Mouse (Mus musculus) Patski (cell line): ENCODE data around the gene Apoa4. TPM values are rescaled to one million over a fixed set of nuclear protein-coding genes. Genes with fewer than 3 reads are reported as not detected.

Experiments
- ATAC-seq: fragments of 100-300 bp; one replicate; pipeline ENCODE4 v1.8.0; 2021
- CTCF ChIA-PET: fragments of 350-600 bp; sonication (Branson Sonifier 250); formaldehyde crosslinking; loops from one replicate; lab custom pipeline; 2022; ENCODE audit warnings: inconsistent platforms; lab: Charles Lee
- POLR2A ChIA-PET: fragments of 350-600 bp; sonication (Branson Sonifier 250); formaldehyde crosslinking; loops from one replicate; lab custom pipeline; 2022; ENCODE audit warnings: antibody characterized with exemption, inconsistent platforms; lab: Charles Lee
- DNase-seq: peaks from one replicate; pipeline ENCODE4 v3.0.0-alpha.2; 2011; ENCODE audit warnings: low read depth, low spot score
- H3K27me3 ChIP-seq: fragments of 371-371 bp; one replicate; pipeline ENCODE4 v1.5.1; 2021
- CTCF ChIP-seq: fragments of 100-300 bp; IDR thresholded peaks from one replicate; pipeline ENCODE4 v1.5.1; 2021
- in situ Hi-C: fragments of 300-500 bp; cut with MboI; formaldehyde crosslinking; loops from 3 replicates; pipeline ENCODE4 v1.11.1; 2018; ENCODE audit warnings: low pct_unique_long_range_greater_than_20kb, mixed read lengths
- polyA plus RNA-seq: library from polyadenylated mRNA; unstranded; gene quantifications from one replicate; pipeline ENCODE4 v1.2.3, GENCODE M21; 2021

Apoa4 gene
- polyA plus RNA-seq, result not detected

DNA sequence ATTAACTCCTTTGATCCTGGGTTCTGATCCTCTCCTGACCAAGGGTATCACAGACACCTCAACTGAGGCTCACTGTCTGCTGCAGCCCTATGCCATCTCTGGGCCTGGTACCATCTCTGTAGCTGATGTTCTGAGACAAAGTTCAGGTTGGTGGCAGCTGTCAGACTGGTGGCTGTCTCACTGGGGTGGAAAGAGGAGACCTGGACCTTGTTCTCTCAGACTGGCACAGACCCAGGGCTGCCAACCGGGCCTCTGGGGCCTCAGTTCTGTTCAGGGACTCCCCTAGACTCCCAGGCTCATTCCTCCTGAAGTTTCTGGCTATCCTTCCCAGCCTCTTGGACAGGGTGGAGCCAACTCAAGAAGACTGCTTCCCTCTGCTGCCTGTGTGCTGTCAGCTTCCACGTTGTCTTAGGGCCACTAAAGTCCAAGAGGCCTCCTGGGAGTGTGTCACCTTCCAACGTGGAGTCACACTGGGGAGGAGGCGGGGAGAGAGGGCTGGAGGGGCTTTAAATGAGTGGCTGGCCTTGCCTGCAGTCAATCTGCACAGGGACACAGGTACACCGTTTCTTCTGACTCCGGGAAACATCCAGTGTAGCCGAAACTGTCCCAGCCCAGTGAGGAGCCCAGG is at the start of gene Apoa4:
Gene Apoa4 (plus strand): TSS at position 171 of the 628 bp plus-strand sequence.
- peaks cover 43% of the 10 kb centered on the region for H3K27me3 ChIP-seq
- in situ Hi-C loops, result no loop called here
- ATAC-seq (no peak), DNase-seq (no peak)
- ChIA-PET POLR2A (no interaction called here), CTCF (interaction anchor here (2.3 kb wide), 1 partner anchor 11 kb away, joined by 8 read pairs; no protein-coding TSS in a partner anchor)
- TF ChIP-seq CTCF, result no peak

GRCm38 (mm10) chr9:46191234-46191633 is 49.3 kb upstream of the Apoa4 start:
- ChIA-PET CTCF (interaction anchor here (0.7 to 1.6 kb wide), 8 partner anchors 9 to 196 kb away, joined by 3 to 6 read pairs (median 3); no protein-coding TSS in a partner anchor), POLR2A (interaction anchor here (0.7 to 0.8 kb wide), 2 partner anchors 171 to 1600 kb away, joined by 4 to 5 read pairs; no protein-coding TSS in a partner anchor)
- in situ Hi-C loops, result loop anchor here (5.0 kb wide), 1 partner anchor 184 kb away; no protein-coding TSS in a partner anchor
- no peak for DNase-seq
- H3K27me3 ChIP-seq, result no peaks in the 10 kb centered on the region
- no peak for TF ChIP-seq CTCF
- ATAC-seq, result no peak

- in situ Hi-C loops, result loop anchor here (5.0 kb wide), 1 partner anchor 184 kb away; no protein-coding TSS in a partner anchor
- ATAC-seq, result no peak
- no peak for DNase-seq
- no peak for TF ChIP-seq CTCF
- CTCF ChIA-PET, result interaction anchor here (0.7 to 1.6 kb wide), 7 partner anchors 12 to 196 kb away, joined by 3 to 6 read pairs (median 3); no protein-coding TSS in a partner anchor
- POLR2A ChIA-PET, result interaction anchor here (0.7 to 0.8 kb wide), 2 partner anchors 171 to 1600 kb away, joined by 4 to 5 read pairs; no protein-coding TSS in a partner anchor
- no peaks in the 10 kb centered on the region for H3K27me3 ChIP-seq
These were observed 48.9 kb upstream of the Apoa4 start for GRCm38 (mm10) chr9:46191644-46192043.

DNA sequence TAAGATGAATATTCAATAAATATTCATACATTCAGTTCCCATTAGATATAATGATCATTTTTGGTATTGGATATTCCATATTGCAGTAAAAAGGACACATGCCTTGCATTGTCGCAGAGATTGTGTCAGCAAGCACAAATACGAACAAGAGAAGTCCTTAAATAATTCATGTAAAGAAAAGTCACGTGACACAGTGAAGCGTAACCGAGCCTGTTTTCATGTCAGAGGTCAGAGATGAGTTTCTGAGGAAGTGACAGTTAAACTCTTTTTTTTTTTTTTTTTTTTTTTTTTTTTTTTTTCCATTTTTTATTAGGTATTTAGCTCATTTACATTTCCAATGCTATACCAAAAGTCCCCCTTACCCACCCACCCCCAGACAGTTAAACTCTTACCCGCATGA is 47.9 kb upstream of the Apoa4 start:
- ChIA-PET CTCF (interaction anchor here (1.3 kb wide), 2 partner anchors 12 to 73 kb away, joined by 3 read pairs; no protein-coding TSS in a partner anchor), POLR2A (no interaction called here)
- ATAC-seq (no peak), DNase-seq (no peak)
- TF ChIP-seq CTCF, result no peak
- H3K27me3 ChIP-seq, result no peaks in the 10 kb centered on the region
- in situ Hi-C loops, result loop anchor here (5.0 kb wide), 1 partner anchor 185 kb away; no protein-coding TSS in a partner anchor

DNA sequence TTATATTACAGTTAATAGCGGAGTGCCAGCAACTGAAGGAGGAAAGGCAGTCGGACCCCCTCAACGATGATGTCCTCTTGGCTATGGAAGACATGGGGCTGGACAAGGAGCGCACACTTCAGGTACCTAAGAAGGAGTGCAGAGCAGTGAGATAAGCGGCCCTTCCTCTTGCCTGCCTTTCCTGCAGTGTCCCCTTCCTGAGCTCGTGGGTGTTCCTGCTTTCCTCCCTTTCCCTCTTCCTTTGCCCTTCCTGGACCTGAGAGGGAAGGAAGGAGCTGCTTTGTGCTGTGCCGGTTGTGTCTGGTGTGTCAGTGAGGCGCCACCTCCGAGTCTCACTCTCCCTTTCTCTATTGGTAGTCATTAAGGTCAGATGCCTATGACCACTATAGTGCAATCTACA is 45.7 kb upstream of the Apoa4 start:
- in situ Hi-C loops, result loop anchor here (5.0 kb wide), 1 partner anchor 188 kb away; no protein-coding TSS in a partner anchor
- CTCF ChIA-PET, result no interaction called here
- ATAC-seq, result no peak
- POLR2A ChIA-PET, result no interaction called here
- no peak for DNase-seq
- H3K27me3 ChIP-seq, result no peaks in the 10 kb centered on the region
- TF ChIP-seq CTCF, result no peak

GRCm38 (mm10) chr9:46196699-46197169 is 43.8 kb upstream of the Apoa4 start:
- in situ Hi-C loops, result no loop called here
- DNase-seq (no peak), ATAC-seq (no peak)
- no peak for TF ChIP-seq CTCF
- CTCF ChIA-PET, result interaction anchor here (1.4 kb wide), 1 partner anchor 18 kb away, joined by 3 read pairs; no protein-coding TSS in a partner anchor
- POLR2A ChIA-PET, result no interaction called here
- H3K27me3 ChIP-seq, result no peaks in the 10 kb centered on the region

DNA sequence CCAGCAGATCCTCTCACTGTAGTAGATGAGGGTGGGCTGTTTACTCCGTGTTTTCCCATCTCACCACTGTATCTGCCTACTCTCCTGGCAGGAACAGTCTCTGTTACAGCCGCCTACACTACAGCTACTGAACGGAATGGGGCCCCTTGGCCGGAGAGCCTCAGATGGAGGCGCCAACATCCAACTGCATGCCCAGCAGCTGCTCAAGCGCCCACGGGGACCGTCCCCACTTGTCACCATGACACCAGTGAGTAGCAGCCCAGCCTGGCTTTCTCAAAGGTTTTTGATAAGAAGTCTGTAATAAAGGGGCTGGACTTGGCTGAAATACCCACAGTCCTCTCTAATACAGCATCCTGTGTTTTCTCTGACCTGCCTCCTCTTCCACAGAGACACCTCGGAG is 42.0 kb upstream of the Apoa4 start:
- no peak for TF ChIP-seq CTCF
- POLR2A ChIA-PET, result no interaction called here

DNA sequence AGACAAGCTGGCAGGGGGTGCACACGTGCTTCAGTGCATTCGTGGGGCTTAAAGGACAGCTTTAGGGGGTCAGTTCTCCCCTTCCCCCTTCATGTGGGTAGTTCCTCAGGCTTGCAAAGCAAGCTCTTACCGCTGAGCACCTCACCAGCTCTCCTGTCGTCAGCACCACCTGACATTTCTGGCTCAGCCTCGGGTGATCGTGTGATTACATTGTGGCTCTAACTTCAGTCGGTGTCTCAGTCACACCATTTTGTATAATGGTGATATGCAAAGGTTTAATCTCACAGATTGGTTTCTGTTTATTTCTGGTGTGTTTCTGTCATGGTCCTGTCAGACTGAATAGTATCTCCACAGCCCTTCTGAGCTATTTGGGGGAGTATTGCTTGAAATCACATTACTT is 41.6 kb upstream of the Apoa4 start:
- CTCF ChIA-PET, result interaction anchor here (1.1 to 1.5 kb wide), 2 partner anchors 9 to 31 kb away, joined by 3 to 4 read pairs; no protein-coding TSS in a partner anchor
- in situ Hi-C loops, result no loop called here
- DNase-seq (no peak), ATAC-seq (no peak)
- H3K27me3 ChIP-seq, result no peaks in the 10 kb centered on the region
- POLR2A ChIA-PET, result no interaction called here
- no peak for TF ChIP-seq CTCF

More for the DNA sequence above, 42.0 kb upstream of the Apoa4 start:
- DNase-seq (no peak), ATAC-seq (no peak)
- CTCF ChIA-PET, result interaction anchor here (1.1 to 1.5 kb wide), 2 partner anchors 9 to 32 kb away, joined by 3 to 4 read pairs; no protein-coding TSS in a partner anchor
- in situ Hi-C loops, result no loop called here
- H3K27me3 ChIP-seq, result no peaks in the 10 kb centered on the region

GRCm38 (mm10) chr9:46199609-46200008 is 40.9 kb upstream of the Apoa4 start:
- CTCF ChIA-PET, result interaction anchor here (0.6 to 1.5 kb wide), 2 partner anchors 9 to 31 kb away, joined by 3 to 4 read pairs; no protein-coding TSS in a partner anchor
- POLR2A ChIA-PET, result interaction anchor here (0.7 kb wide), 1 partner anchor 16 kb away, joined by 4 read pairs; no protein-coding TSS in a partner anchor
- TF ChIP-seq CTCF, result no peak
- DNase-seq, result no peak
- in situ Hi-C loops, result no loop called here
- no peak for ATAC-seq
- H3K27me3 ChIP-seq, result no peaks in the 10 kb centered on the region

GRCm38 (mm10) chr9:46206834-46207500 is 33.5 kb upstream of the Apoa4 start:
- no peak for DNase-seq
- ChIA-PET POLR2A (no interaction called here), CTCF (interaction anchor here (1.2 kb wide), 1 partner anchor 9 kb away, joined by 3 read pairs; no protein-coding TSS in a partner anchor)
- in situ Hi-C loops, result no loop called here
- no peak for ATAC-seq
- no peak for TF ChIP-seq CTCF
- H3K27me3 ChIP-seq, result no peaks in the 10 kb centered on the region
